Mouse (Mus musculus): ENCODE results near the gene Tenm4.

Gene Tenm4

DNA sequence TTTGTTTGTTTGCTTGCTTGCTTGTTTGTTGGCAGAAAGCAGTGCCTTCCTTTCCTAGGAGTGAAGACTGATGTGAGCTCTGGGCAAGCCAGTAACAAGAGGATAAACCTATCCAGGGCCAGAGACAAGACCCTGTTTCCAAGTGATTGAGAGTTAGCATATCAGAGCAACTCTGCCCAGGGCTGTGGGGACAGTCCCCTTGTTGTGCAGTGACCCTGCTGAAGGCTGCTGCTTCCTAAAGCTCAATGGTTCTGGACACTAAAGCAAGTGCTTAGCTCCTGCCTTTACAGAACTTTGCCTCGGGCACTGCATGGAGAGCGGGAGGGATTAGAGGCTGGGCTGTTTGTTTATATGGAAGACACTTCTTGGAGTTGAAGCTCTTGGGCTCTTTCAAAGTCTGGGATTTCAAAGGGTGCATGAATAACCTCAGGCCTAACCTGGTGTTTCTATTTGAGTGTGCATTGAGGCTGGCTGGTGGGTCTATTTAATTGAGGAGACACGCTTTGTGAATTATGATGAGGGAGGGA, 185.3 kb downstream of the Tenm4 start:
- no peak for DNase-seq

DNA sequence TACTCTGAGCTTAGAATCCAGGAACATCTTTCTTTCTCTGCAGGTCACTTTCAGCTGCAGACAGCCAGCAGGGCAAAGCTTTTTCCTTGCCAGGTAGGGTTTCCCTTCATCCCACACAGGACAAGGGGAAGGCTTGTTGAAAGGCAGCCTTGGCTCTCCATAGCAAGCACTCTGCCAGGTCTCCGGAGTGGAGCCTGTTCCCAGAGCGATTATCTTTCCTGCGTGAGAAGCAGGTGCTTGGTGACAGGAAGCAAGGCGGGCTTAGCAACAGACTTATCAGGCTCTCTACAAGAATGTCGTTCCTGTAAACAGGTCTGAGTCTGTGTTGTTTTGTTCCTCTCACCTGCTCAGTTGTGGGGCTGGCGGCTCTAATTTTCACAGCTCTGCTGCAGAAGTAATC, 186.5 kb downstream of the Tenm4 start:
- DNase-seq: no peak

DNA sequence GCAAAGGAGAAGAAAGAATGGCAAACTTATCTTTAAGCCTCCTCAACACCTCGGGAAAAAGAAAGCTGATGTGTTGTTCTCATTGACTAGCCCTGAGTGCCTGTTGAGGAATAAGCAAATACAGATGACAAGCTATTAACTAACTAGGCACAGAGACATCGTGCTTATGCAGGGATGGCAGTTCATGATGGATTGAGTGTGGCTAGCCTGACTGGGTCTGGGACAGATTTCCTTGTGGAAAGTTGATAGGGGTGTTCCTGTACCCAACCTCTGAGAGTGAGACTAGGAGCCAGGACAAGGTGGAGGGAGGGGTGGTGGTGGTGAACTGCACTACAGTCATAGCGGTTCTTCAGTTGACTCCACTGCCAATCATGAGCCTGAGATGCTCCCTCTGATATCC, 192.3 kb downstream of the Tenm4 start:
- no peak for DNase-seq

DNA sequence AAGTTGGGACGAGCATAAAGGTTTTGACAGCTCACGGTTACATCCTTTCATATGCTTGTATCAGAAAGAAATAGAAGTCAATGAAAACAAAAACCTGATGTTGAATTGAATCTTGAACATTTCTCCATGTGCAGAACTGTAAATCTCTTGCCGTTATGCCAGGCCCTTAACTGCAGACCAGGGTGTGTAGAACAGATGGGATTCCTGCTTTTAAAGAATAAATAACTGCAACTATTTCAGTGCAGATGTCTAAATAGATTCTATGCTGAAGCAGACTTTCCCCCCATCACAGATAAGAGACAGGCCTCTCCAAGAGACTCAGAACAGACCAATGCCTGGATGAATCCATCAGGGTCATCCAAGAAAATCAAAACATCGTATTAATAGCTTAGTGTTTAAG, 198.9 kb downstream of the Tenm4 start:
- DNase-seq: no peak

DNA sequence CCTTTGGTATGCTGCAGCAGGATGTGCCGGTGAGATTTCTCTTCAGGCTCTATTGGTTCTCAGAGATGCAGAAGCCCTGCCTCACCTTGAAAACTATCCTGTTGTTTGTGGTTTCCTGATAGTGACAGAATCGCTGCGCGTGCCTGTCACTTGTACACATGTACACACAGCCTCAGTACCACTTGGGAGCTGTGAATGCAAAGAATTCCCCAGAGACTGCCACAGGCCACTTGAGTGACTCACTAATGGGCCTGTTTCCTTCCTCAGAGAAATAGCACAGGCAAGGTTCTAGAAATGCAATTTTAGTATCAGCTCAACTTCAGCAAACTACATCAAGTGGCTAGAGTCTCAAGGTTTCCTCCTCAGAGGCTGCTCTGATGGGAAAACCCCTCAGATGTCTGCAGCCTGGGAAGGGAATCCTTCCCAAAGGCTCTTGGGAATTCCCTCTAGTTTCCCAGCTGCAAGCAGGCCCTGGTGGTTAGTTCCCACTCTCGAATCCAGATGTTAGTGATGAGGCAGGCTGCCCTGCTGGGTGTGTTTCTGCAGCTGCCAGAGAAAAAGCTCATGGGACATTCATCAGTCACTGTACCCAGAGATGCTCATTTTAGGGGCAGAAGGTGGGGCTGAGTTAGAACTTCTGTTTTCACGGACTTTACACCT, 203.1 kb downstream of the Tenm4 start:
- DNase-seq: no peak

DNA sequence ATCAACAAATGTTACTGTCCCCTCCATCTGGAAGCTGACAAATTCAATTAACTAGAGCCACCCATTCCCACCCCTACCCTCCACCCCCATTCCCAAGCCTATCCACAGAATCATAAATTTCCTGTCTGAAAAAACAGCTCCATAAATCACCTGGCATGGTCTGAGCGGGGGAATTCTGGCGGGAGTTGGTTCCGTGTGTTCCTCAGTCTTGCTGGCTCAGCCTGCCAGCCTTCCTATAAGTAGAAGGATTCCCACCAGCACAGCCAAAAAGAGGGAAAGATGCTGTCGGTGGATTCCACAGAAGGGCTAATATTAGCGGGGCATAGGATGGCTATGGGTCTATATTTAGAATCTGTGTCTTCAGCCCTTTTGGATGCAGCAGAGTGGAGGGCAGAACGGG, 204.5 kb downstream of the Tenm4 start:
- DNase-seq: no peak

DNA sequence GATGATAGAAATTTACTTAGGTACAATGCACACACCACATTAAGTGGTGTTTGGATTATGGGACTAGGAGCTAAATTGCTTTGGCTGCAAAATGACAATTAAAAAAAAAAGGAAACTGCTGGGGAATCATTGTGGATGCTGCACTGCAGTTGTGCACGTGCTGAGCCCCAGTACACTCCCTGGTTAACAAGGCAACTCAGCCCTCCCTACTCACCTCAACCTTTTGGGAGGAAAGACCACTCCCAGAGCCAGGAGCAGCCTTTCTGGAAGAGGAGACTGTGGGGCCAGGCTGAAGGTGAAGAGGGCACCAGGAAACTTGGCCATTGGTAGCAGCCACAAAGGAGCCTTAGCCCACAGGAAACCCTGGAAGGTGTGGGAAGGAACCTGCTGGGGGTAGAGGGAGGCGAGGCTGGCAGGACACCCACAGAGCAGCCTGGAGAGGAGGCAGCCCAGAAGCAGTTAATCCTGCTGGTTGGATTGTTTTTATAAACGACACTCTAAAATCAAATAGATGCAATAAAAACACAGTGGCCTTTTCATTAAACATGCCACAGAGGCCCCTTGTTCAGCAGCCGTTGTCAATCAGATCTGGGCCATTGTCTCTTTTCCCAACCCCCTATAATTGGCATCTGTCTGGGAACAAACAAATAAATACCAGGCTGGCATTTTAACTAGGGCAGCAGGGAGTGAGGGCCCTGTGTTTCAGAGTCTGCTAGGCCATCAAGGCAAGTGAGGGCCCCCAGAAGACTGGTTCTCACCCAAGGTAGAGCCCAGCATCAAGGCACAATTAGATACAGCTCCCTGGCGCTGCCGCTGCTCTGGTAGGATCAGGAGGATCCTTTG, 212.9 kb downstream of the Tenm4 start:
- no peak for DNase-seq

DNA sequence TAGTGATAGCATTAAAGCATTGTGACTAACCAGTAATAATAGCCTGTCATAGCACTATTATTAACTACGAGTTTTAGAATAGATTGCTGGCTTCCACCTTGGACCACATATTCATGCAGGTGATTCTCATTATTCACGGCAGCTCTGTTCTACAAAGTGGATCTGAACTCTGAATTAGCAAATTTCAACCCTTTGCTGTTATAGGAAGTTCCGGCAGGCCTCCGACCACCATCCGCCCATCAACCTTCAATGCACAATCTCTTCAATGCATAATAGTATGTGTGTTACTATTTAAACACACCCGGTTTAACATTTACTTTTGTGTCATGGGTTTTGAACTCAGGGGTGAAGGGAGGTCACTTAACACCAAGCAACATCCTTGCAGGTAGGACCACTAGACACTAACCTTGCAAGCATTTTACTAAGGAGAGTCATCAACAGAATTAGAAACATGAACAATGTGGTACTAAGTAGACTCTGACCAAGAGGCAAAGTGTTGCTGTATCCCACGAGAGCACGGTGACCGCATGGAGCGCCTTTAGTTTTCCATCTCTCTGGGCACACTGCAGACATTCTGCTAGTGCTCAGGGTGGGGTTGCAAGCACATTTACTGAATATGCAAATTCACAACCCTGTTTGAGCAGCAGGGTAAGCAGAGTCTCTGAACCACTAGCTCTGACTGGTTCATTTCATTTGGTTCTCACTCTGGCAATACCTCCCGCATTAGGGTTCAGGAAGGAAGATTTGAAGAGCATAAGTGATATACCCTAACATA, 213.9 kb downstream of the Tenm4 start:
- DNase-seq: no peak

DNA sequence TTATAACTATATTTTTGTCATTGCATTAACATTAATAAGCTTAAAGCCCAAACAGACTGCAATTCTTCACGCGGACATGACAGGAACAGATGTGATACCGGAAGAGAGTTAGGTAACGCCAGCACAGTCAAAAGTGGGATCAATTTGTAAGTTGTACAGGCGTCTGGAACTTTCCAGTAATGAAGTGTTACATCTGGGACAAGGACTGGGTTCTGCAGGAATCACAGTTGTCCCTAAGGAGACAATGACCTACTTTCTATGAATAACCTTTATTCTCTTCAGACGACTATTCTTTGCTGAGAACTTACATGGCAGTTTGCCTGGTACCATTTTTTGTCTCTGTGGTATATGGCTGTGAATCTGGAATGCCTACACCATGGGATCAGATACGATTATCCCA, 214.8 kb downstream of the Tenm4 start:
- DNase-seq: no peak

DNA sequence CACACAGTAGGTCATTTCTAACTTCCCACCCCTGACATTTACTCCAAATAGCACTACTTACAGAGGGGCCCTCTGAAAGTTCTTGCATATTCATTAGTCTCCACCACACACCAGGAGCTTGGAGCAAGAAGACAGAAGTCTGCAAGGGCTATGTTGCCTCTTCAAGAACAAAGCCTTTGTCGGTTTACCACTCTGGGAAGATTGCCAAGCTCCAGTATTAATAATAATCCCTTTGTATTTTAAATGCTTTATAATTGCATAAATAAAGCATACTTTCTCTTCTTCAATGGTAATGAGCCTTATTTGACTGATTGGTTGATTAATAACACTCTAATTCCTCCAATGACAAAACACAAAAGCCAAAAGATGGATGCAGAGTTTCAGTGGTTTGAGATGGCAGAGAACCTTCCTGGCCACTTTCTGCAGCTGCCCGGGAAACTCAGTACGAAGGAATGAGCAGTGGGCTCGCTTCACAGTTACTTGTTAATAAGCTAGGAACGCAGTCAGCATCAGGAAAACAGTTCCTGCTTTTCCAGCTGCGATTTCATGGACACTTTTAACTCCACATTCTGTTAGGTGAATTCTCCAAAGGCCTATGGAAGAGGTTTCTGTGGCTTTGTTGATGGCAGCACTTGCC, 219.1 kb downstream of the Tenm4 start:
- DNase-seq: no peak

DNA sequence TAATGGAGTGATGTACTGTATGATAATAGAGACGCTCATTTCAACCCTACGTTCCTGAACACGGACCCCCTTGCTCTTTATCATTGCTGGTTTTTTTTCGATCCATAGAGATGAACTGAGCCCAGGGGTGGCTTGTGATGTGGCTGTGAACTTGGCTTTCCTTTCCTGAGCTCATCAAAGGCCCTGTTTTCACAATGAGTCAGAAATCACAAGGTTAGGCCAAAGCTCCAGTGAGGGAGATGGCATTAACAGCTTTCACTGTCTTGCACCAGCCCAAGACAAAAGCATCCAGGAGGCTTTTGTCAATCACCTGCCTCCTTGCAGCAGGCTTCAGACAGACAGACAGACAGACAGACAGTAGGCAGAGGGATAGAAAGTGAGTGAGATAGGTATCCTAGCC, 219.8 kb downstream of the Tenm4 start:
- DNase-seq: no peak

DNA sequence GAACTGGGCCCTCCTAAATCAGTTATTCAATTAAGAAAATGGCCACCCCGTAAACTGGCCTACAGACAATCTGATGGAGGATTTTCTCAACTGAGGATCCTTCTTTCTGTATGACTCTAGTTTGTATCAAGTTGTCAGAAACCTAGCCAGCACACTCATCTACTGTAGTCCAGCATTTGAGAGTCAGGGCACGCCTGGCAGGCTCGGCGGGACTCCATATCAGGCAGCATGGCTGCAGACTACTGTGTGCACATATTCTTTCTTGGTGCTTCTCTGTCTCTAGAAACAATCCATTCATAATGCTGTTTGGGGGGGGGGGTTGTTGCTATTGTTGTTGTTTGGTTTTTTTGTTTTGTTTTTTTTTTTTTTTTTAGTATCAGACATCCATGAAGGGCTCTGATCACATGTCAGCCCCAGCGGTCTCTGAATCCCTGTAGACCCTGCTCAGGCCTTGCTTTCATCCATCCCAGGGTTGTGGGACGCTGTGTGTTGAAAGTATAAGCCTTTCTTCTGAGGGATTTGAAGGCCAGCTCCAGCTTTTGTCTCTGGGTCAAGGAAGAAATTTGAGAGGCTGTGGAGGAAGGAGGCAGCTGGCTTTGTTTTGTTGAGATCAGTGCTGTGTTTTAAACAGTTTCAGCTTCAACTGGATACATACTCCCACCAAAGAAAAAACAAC, 220.9 kb downstream of the Tenm4 start:
- DNase-seq: no peak

DNA sequence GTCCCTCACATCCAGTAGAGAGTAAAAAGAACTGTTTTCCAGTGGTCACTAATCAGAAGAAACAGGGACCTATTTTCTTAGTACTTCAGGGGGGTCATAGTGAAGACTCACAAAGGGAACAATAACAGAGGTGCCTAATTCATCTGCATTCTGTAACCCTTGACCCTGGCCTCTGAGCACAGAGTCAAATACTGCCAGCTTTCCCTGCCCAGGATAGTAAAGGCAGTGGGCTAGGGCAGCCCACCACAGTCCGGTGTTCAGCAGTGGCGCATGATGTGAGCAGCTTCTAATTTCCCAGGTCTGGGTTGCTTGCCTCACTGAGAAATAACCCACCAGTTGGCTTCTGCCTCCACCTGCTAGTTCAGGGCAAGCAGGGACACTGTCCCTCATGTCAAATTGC, 221.6 kb downstream of the Tenm4 start:
- no peak for DNase-seq

DNA sequence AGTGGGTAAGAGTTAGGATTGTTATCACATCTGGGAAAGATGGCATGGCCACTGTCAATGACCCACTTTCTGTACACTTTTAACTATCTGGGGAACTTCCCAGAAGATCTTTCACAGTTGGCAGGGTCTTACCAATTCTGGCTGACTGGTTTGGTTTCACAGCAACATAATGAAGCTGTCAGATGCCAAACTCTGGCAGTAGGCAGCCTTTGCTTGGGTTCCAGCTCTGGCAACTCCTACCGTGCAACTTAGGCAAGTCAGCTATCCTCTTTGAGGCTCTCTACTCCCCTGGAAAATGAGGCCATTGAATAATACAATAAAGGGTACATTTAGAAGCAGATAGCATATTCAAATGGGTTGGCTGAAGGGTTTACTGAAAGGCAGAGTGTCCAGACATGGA, 226.9 kb downstream of the Tenm4 start:
- no peak for DNase-seq

DNA sequence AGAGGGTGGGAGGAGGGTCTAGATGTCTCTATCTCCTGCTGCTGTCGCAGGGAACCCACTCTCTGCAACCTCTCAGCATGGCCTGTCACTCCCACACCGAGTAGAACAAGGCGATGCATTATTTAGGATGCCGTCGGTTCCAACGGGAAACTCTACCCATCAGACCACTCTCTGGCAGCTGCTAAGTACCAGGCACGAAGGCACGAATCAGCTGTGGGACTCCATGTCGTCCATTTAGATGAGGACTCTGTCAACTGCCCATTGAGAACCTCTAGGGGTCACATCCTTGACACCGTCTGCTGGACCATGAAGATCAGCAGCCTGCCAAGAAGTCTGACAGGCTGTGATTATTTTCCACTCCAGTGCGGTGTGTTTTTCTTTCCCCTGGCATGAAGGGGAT, 229.4 kb downstream of the Tenm4 start:
- no peak for DNase-seq

DNA sequence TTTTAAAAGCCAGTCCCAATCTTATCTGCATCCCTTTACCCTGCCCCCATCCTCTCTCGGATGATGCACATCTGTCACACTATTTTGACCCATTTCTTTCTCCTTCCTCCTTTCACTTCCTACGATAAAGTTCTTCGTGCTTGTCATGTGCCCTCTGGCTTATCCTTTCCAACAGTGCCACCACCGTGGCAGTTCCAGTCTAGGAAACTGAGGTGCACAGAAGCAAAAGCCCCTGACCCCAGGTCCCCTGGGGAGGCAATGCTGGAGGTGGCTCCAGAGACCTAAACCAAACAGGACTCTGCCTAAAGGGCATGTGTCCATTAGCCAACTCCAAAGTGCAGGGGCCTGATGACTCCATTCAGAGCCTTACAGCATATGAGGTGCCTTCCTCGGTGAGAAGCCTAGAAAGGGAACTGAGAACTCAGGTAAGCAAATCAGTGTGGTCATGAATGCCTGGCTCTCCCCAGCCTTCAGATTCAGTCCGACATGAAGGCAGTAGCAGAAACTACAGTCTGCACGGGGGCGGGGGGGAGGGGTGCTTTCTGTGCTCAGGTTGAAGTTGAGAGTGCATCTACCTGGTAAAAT, 235.7 kb downstream of the Tenm4 start:
- no peak for DNase-seq

DNA sequence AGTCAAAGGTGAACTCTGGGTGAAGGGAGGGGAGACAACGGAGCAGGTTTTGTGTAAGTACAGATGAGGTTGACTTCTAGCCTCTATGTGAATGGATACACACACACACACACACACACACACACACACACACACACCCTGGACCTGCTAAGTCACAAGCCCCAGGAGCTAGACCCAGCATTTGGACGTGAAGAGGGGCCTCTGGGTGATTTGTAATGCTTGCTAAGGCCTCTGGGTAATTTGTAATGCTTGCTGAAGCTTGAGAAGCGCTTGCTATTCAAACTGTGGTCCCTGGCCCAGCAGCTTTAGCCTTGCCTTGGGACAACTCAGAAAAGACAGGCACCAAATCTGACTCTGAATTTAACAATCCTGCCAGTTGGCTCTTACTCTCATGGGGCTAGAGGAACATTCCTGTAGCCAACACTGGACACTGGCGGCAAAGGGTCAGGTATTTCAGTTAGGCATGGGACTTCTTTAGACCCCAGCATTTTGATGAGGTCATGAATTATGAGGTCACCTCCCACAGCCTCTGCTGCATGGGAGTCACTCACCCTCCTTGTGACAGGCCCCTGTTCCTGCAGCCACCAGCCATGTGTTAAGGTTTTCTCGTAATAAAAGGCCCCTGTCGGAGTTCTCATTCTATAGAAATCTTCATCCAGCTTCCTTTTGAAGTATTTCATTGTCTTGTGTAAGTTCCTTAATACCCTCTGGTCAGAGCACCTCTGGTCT, 237.3 kb downstream of the Tenm4 start:
- no peak for DNase-seq

DNA sequence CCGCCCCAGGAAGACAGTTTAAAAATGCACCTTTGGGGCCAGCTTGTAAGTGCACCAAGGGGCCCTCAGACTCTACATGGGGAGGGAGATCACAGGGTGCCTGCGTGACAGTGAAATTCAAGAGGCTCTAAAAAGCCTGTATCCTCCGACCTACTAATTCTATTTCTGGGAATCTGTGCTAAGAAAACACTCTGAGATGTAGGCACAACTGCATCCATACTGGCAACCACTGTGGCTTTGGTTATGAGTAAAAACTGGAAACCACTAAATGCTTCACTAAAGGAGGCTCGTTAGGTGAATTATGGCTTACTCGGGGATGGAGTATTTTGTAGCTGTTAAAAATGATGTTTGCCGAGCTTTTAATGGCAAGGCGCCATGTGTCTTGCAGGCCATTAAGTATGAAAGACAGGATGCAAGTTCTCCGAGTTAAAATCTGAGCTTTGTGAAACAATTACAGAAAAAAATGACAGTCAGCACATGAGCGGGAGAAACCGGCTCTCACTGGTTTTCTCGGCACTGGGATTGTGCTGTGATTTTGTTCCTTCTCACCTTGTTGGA, 238.4 kb downstream of the Tenm4 start:
- DNase-seq: peak; percentile 24

DNA sequence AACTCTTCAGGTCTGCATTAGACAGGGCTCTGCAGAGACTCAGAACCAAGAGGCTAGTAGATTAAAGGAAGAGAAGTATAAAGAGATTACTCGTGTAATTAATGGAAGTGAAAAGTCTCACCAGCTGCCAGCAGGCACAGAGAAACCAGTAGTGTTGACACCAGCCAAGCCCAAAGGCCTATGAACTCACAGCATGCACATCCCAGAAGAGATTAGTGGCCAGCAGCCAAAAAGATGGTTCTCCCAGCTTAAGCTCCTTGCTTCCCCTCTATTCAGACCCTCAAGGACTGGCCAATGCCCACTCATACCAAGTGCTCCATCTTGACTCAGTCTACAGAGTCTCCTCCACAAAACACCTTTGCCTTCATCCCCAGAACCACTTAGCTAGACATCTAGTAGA, 242.8 kb downstream of the Tenm4 start:
- no peak for DNase-seq

DNA sequence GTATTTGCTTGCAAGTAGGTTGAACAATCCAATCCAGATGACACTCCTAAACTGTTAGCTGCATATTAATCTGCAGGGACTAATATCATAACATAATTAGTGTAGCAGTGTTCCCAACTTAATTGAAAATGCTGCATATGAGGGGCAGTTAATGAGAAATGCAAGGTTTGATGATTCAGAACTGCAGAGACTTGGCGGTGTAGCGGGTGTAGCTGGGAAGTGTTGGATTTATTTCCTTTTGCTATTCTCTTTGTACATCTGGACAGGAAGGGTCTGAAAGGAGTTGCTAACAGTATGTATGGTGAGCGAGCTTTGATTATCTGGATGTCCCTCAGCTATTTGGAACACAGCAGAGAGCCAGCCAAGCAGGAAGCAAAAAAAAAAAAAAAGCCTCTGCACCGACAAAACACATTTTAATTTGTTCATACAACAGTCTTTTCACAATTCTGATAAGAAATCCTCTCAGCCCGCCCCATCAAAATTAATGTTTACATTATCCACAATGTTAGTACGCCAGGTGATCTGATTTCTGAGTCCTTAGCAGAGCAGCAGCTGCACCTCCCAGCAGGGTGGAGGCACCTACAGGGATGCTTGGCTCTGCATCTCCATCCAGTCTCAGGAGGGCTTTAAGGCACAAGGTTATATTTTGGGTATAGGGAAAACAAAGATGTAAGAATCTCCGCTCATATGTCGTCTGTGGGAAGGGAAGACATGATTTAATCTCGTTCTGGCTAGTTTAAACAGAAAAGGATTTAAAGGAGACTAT, 243.4 kb downstream of the Tenm4 start:
- no peak for DNase-seq

Data from right cerebral cortex, adult 18-20 months (tissue).